Mouse (Mus musculus) kidney, adult 8-10 months (tissue): ENCODE measurements around the gene Rabl3.

Experiments used
- DNase-seq, 2 experiments: peaks; one replicate each; pipeline ENCODE4 v3.0.0; 2022

The Rabl3 gene

DNA sequence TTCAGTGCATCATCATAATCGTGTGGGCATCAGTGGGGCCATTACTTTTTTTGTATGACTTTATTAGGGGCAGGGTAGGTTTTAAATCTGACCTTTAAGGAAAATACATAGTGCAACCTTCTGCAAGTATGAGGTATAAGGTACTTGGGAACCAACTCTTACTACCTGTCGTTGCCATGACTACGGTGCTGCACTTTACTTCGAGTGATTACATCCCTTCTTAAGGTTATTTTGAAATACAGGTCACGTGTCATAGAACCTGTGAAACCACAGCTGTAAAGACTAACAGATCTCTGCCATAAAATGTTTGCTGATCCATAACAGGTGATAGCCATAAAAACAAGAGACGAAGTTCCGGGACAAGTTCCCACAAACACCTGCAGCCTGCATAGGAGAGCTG lies 58.8 kb downstream of the Rabl3 start:
- DNase-seq = no peak

DNA sequence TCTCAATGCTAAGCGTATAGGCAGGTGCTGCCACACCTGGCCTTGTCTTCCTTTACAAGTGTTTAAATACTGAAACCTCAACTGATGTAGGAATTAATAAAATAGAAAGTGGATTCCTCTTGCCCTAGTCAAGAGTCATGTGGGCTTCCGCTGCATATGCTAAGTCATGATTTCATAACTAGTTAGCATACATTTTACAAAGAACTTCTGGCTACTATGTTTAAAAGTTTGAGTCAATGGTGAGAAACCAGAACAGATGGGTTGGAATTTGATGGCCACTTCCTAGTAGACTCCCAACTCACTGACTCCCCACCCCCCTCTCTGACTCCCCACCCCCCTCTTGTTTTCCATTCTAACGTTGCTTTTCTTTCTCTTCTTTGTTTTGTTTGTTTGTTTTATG lies 59.6 kb downstream of the Rabl3 start:
- no peak for DNase-seq

DNA sequence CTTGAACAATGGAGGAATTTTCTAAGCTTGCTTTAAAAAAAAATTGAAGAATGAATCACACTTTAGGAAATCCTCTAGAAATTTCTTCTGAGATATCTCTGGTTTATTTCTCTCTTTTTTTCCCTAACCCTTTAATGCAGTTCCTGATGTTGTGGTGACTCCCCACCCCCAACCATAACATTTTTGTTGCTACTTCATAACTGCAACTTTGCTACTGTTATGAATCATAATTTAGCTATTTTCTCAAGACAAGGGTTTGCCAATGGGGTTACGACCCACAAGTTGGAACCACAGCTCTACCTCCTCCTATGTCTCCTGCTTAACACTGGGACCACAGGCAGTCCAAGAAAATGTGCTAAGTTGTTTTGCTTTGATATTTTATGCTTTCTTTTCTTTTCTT lies 63.7 kb downstream of the Rabl3 start:
- DNase-seq = no peak

DNA sequence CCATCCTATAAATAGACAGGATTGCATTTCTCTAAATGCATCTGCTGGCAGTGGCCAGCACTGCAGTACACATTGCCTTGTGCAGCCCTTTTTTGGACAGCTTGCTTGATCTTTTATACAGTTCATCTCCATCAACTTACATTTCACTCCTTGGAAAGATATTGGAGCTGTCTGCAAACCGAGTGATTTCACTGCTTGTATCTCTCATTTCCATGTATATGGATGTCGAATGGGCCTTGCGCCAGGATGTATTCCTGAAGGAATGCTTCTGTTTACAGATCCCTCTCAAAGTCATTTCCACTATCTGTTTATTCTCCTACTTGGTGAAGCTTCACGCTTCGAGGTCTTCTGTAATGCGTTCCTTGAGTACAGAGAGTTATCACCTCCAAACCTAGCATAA lies 64.6 kb downstream of the Rabl3 start:
- no peak for DNase-seq

DNA sequence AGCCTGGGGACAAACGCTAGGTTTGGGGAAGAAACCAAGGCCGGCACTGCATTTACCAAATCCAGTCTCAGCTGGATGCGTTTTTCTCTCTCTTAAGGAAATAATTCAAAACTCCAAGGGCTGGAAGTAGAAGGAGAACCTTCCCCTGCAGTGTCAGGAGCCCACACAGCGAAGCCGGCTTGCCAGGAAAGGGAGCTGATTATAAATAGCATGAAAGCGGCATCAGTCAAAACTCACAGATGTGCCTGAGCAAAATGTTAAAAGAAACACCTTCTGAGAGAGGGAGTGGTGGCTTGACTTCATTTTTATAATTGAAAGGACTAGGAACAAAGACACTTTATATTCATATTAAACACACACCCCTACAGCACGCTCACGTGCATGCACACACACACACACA lies 70.6 kb downstream of the Rabl3 start:
- no peak for DNase-seq

DNA sequence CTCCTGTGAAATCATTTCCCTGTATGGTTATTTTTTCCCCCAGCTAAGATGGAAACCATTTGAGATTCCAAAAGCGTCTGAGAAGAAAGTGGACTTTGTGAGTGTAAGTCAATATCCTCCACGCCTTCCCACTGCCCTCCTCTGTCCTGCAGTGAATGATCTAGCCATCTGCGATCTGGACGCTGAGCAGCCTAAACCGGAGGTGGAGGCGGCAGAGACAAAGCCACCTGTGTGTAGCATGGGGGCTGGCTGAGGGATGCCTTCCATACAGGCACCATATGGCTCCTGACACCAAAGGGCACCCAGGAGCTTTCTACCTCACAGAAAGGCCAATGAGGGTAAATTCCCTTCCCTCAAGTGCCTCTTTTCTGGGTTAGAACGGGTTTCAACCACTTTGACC lies 71.4 kb downstream of the Rabl3 start:
- no peak for DNase-seq

DNA sequence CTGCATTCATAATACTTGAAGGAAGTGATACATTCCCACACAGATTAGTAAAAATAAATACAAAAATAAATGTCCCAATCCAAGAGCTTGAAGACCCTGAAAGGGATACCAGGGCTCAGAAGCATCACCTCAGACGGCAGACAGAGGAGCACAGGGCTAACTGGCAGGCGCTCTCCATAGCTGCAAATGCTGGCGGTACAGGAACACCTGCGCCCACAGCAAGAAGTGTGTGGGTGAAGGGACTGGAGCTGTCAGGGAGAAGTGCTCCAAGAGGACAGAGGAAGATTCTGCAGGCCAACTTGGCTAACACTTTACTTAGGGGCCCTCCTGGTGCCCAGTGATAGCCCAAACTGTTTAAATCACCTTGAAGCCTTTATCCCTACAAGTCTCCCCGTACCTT lies 72.3 kb downstream of the Rabl3 start:
- no peak for DNase-seq

DNA sequence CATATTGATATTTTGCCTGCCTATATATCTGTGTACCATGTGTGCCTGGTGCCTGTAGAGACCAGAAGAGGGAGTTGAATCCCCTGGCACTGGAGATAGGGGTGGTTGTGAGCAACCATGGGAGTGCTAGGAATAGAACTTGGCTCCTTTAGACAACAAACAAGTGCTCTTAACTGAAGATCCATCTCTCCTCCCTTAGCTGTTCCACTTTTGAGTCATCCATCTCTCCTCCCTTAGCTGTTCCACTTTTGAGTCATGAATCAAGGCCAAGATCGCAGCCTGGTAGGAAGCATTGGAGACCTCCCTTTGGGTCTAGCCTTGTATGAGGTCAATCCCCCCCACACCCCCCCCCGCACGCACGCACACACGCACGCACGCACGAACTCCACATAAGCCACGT lies 74.9 kb downstream of the Rabl3 start:
- no peak for DNase-seq

DNA sequence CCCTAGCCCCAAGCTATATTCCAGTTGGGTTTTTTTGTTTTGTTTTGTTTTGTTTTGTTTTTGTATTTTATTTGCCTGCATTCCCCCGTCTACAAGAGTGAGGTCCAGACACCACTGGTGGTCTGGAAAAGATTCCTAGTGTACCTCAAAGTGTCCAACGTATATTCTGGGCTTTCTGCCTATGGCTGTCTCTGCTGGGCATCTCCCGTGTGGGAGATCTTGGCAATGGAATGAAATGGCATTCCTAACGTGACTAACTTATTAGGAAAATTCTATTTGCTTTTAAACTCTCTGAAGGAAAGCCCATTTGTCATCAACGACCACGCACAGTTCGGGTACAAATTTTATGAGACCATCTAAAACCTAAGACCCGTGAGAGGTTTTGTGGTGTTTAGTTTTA lies 75.7 kb downstream of the Rabl3 start:
- DNase-seq = no peak

DNA sequence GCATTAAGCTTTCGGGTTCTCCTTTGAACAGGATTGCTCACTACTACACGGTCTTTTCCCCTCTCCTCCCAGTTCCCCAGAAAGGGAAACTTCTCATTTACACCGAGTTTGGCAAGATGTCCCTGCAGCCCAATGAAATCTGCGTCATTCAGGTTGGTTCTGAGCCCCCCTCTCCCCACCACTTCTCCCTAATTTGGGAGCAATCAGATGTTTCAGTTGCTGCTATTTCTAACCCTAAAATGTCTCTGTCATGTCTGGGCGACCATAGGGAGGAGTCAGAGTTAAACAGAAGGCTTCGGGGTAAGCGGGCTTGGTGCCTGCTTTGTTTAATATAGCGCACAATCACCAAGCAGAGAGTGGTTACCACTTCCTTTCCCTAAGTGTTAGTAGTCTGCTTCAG lies 76.4 kb downstream of the Rabl3 start:
- DNase-seq = no peak

DNA sequence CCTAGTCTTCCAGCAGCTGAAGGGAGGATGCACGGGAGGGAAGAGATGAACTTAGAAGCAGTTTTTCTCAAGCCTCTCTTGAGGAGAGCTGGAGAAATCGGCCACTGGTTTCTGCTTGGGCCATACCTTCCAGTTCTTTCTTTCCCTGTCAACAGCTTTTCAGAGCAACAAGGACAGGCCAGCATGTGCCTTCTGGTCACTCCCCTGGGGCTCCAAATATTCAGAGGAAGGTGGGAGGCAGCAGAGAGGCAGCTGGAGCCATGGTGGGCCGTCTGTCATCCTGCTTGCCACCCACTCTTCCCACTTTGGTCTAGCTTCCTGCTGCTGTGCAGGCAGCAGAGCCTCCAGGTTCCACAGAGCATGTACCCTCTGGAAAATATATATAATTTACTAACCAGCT lies 78.0 kb downstream of the Rabl3 start:
- no peak for DNase-seq
